Mouse (Mus musculus) lung, adult 2 months (tissue): ENCODE measurements at regions not wholly inside any gene's neighbourhood (a gene's known extent, or its start where the extent isn't known, plus 50 kb on each side); places are given as distances from the start of the nearest gene placed in this dataset.

Source experiments
- DNase-seq: peaks from one replicate; pipeline ENCODE4 v3.0.0; 2022
- H3K4me1 ChIP-seq: fragments of 200-500 bp; 2 replicates; pipeline ENCODE4 v1.6.1; 2011; ENCODE audit warnings: low read length; ENCODE audit not compliant: control insufficient read depth, insufficient read depth
- H3K4me3 ChIP-seq: fragments of 200-500 bp; replicated peaks from 2 replicates; pipeline ENCODE3; 2011; ENCODE audit warnings: low read depth, mild to moderate bottlenecking, control low read depth, low read length; ENCODE audit errors: extremely low read depth
- CTCF ChIP-seq: fragments of 200-500 bp; IDR thresholded peaks from 2 replicates; pipeline ENCODE4 v1.5.1; 2011; ENCODE audit warnings: mild to moderate bottlenecking, low read length, control low read depth; ENCODE audit not compliant: insufficient read depth
- POLR2A ChIP-seq: fragments of 200-500 bp; IDR thresholded peaks from 2 replicates; pipeline ENCODE4 v1.6.1; 2011; ENCODE audit warnings: low read depth, mild to moderate bottlenecking, control low read depth, low read length, borderline replicate concordance; ENCODE audit errors: extremely low read depth
- WGBS: fragments of 180-500 bp; shearing (Covaris S2); methylation state at CpG from one replicate; pipeline ENCODE4 v1.1.7; 2018; 5-methylcytosine and 5-hydroxymethylcytosine counted together

GRCm38 (mm10) chr15:35240416-35241212 is 882.9 kb upstream of the 9430069I07Rik start:
- WGBS, result 88% methylated on average over 5 of the region's 5 CpGs
- no peaks in the 10 kb centered on the region for H3K4me1 ChIP-seq
- DNase-seq, result no peak
- TF ChIP-seq POLR2A, result no peak
- TF ChIP-seq CTCF, result no peak
- no peak overlapping the region for H3K4me3 ChIP-seq

GRCm38 (mm10) chr15:35238691-35239090 is 881.0 kb upstream of the 9430069I07Rik start:
- DNase-seq, result no peak

GRCm38 (mm10) chr15:35233968-35234696 is 876.5 kb upstream of the 9430069I07Rik start:
- no peak for DNase-seq
- TF ChIP-seq CTCF (no peak), POLR2A (no peak)
- Histone ChIP-seq H3K4me3 (no peak overlapping the region), H3K4me1 (no peaks in the 10 kb centered on the region)
- 57% methylated on average over 2 of the region's 2 CpGs for WGBS

More at GRCm38 (mm10) chr15:35238691-35239090, 881.0 kb upstream of the 9430069I07Rik start:
- TF ChIP-seq POLR2A, result no peak
- no peak for TF ChIP-seq CTCF
- Histone ChIP-seq H3K4me1 (no peaks in the 10 kb centered on the region), H3K4me3 (no peak overlapping the region)
- 77% methylated on average over 1 of the region's 1 CpGs for WGBS

GRCm38 (mm10) chr15:35229614-35230013 is 871.9 kb upstream of the 9430069I07Rik start:
- TF ChIP-seq POLR2A (no peak), CTCF (peak; percentile 44; the same call in 1 of the 2 replicates)
- DNase-seq, result no peak
- WGBS, result 86% methylated on average over 3 of the region's 3 CpGs
- Histone ChIP-seq H3K4me1 (no peaks in the 10 kb centered on the region), H3K4me3 (no peak overlapping the region)
